Mouse (Mus musculus): ENCODE measurements around the gene Zfp503. TPM values are rescaled to one million over a fixed set of nuclear protein-coding genes. Genes with fewer than 3 reads are reported as not detected.

Gene Zfp503
- polyA plus RNA-seq, 1 experiment, result 8.8 TPM

GRCm38 (mm10) chr14:21958643-21959042, 30.8 kb downstream of the Zfp503 start:
- H3K27me3 ChIP-seq (ENCODE audit: control insufficient read depth, insufficient read depth, low read length), result no peaks in the 10 kb centered on the region
- DNase-seq (ENCODE audit: low read depth in 1 of 2, low spot score in 2 of 2), result no peak
- H3K36me3 ChIP-seq (ENCODE audit: control insufficient read depth, insufficient read depth, low read length), result no peaks in the 10 kb centered on the region
- no peak overlapping the region for H3K4me3 ChIP-seq (ENCODE audit: extremely low read depth, insufficient read depth, insufficient read length)
- no peak overlapping the region for H3K27ac ChIP-seq (ENCODE audit: insufficient read depth, low read length)
- TF ChIP-seq POLR2A (IDR thresholded peaks at IDR 0.05; ENCODE audit: low read depth, low read length), result no peak
- no peak for TF ChIP-seq CTCF (IDR thresholded peaks at IDR 0.05; ENCODE audit: extremely low read depth, insufficient read depth, insufficient read length, insufficient replicate concordance)
- H3K4me1 ChIP-seq (ENCODE audit: control insufficient read depth, insufficient read depth, insufficient read length), result no peaks in the 10 kb centered on the region
- WGBS, result 90% methylated on average over 5 of the region's 5 CpGs

GRCm38 (mm10) chr14:21952541-21952940, 36.9 kb downstream of the Zfp503 start:
- no peak overlapping the region for H3K4me3 ChIP-seq (ENCODE audit: extremely low read depth, insufficient read depth, insufficient read length)
- no peaks in the 10 kb centered on the region for H3K4me1 ChIP-seq (ENCODE audit: control insufficient read depth, insufficient read depth, insufficient read length)
- H3K27me3 ChIP-seq (ENCODE audit: control insufficient read depth, insufficient read depth, low read length), result no peaks in the 10 kb centered on the region
- H3K36me3 ChIP-seq (ENCODE audit: control insufficient read depth, insufficient read depth, low read length), result no peaks in the 10 kb centered on the region
- no peak for DNase-seq (ENCODE audit: low read depth in 1 of 2, low spot score in 2 of 2)
- TF ChIP-seq CTCF (IDR thresholded peaks at IDR 0.05; ENCODE audit: extremely low read depth, insufficient read depth, insufficient read length, insufficient replicate concordance), result no peak
- TF ChIP-seq POLR2A (IDR thresholded peaks at IDR 0.05; ENCODE audit: low read depth, low read length), result no peak
- no peak overlapping the region for H3K27ac ChIP-seq (ENCODE audit: insufficient read depth, low read length)
- WGBS, result 79% methylated on average over 7 of the region's 7 CpGs

- H3K4me3 ChIP-seq (ENCODE audit: extremely low read depth, insufficient read depth, insufficient read length), result no peak overlapping the region
- H3K4me1 ChIP-seq (ENCODE audit: control insufficient read depth, insufficient read depth, insufficient read length), result no peaks in the 10 kb centered on the region
- WGBS, result 85% methylated on average over 10 of the region's 10 CpGs
- H3K36me3 ChIP-seq (ENCODE audit: control insufficient read depth, insufficient read depth, low read length), result no peaks in the 10 kb centered on the region
- no peak for DNase-seq (ENCODE audit: low read depth in 1 of 2, low spot score in 2 of 2)
- TF ChIP-seq CTCF (IDR thresholded peaks at IDR 0.05; ENCODE audit: extremely low read depth, insufficient read depth, insufficient read length, insufficient replicate concordance) (no peak), POLR2A (IDR thresholded peaks at IDR 0.05; ENCODE audit: low read depth, low read length) (no peak)
- no peaks in the 10 kb centered on the region for H3K27me3 ChIP-seq (ENCODE audit: control insufficient read depth, insufficient read depth, low read length)
- H3K27ac ChIP-seq (ENCODE audit: insufficient read depth, low read length), result no peak overlapping the region
These were observed 37.4 kb downstream of the Zfp503 start for GRCm38 (mm10) chr14:21951896-21952523.

GRCm38 (mm10) chr14:21944946-21945345, 44.5 kb downstream of the Zfp503 start:
- H3K27ac ChIP-seq (ENCODE audit: insufficient read depth, low read length), result no peak overlapping the region
- 94% methylated on average over 9 of the region's 9 CpGs for WGBS
- TF ChIP-seq CTCF (IDR thresholded peaks at IDR 0.05; ENCODE audit: extremely low read depth, insufficient read depth, insufficient read length, insufficient replicate concordance) (no peak), POLR2A (IDR thresholded peaks at IDR 0.05; ENCODE audit: low read depth, low read length) (no peak)
- H3K4me1 ChIP-seq (ENCODE audit: control insufficient read depth, insufficient read depth, insufficient read length), result no peaks in the 10 kb centered on the region
- H3K4me3 ChIP-seq (ENCODE audit: extremely low read depth, insufficient read depth, insufficient read length), result no peak overlapping the region
- H3K36me3 ChIP-seq (ENCODE audit: control insufficient read depth, insufficient read depth, low read length), result no peaks in the 10 kb centered on the region
- H3K27me3 ChIP-seq (ENCODE audit: control insufficient read depth, insufficient read depth, low read length), result no peaks in the 10 kb centered on the region
- DNase-seq (ENCODE audit: low read depth in 1 of 2, low spot score in 2 of 2), result no peak

GRCm38 (mm10) chr14:21941581-21941980, 47.8 kb downstream of the Zfp503 start:
- DNase-seq (ENCODE audit: low read depth in 1 of 2, low spot score in 2 of 2), result no peak
- Histone ChIP-seq H3K36me3 (ENCODE audit: control insufficient read depth, insufficient read depth, low read length) (no peaks in the 10 kb centered on the region), H3K27ac (ENCODE audit: insufficient read depth, low read length) (no peak overlapping the region), H3K27me3 (ENCODE audit: control insufficient read depth, insufficient read depth, low read length) (no peaks in the 10 kb centered on the region), H3K4me3 (ENCODE audit: extremely low read depth, insufficient read depth, insufficient read length) (no peak overlapping the region), H3K4me1 (ENCODE audit: control insufficient read depth, insufficient read depth, insufficient read length) (no peaks in the 10 kb centered on the region)
- WGBS, result 6% methylated on average over 2 of the region's 2 CpGs
- TF ChIP-seq POLR2A (IDR thresholded peaks at IDR 0.05; ENCODE audit: low read depth, low read length), result no peak

- no peaks in the 10 kb centered on the region for H3K4me1 ChIP-seq (ENCODE audit: control insufficient read depth, insufficient read depth, insufficient read length)
- no peak overlapping the region for H3K27ac ChIP-seq (ENCODE audit: insufficient read depth, low read length)
- no peak for DNase-seq (ENCODE audit: low read depth in 1 of 2, low spot score in 2 of 2)
- H3K4me3 ChIP-seq (ENCODE audit: extremely low read depth, insufficient read depth, insufficient read length), result no peak overlapping the region
- no peaks in the 10 kb centered on the region for H3K27me3 ChIP-seq (ENCODE audit: control insufficient read depth, insufficient read depth, low read length)
- no peaks in the 10 kb centered on the region for H3K36me3 ChIP-seq (ENCODE audit: control insufficient read depth, insufficient read depth, low read length)
- TF ChIP-seq CTCF (IDR thresholded peaks at IDR 0.05; ENCODE audit: extremely low read depth, insufficient read depth, insufficient read length, insufficient replicate concordance) (no peak), POLR2A (IDR thresholded peaks at IDR 0.05; ENCODE audit: low read depth, low read length) (no peak)
- 85% methylated on average over 2 of the region's 2 CpGs for WGBS
These were observed 52.3 kb downstream of the Zfp503 start for GRCm38 (mm10) chr14:21937116-21937515.

GRCm38 (mm10) chr14:21936102-21936630, 53.2 kb downstream of the Zfp503 start:
- TF ChIP-seq POLR2A (IDR thresholded peaks at IDR 0.05; ENCODE audit: low read depth, low read length) (no peak), CTCF (IDR thresholded peaks at IDR 0.05; ENCODE audit: extremely low read depth, insufficient read depth, insufficient read length, insufficient replicate concordance) (no peak)
- Histone ChIP-seq H3K27me3 (ENCODE audit: control insufficient read depth, insufficient read depth, low read length) (no peaks in the 10 kb centered on the region), H3K4me3 (ENCODE audit: extremely low read depth, insufficient read depth, insufficient read length) (no peak overlapping the region), H3K36me3 (ENCODE audit: control insufficient read depth, insufficient read depth, low read length) (no peaks in the 10 kb centered on the region), H3K4me1 (ENCODE audit: control insufficient read depth, insufficient read depth, insufficient read length) (no peaks in the 10 kb centered on the region), H3K27ac (ENCODE audit: insufficient read depth, low read length) (no peak overlapping the region)
- WGBS, result 71% methylated on average over 6 of the region's 6 CpGs
- DNase-seq (ENCODE audit: low read depth in 1 of 2, low spot score in 2 of 2), result no peak

Other genes with a start within 250 kb of the Zfp503 start
- 4.4 and 7.3 TPM in 2 replicates for gene Samd8, start 239.1 kb downstream of the Zfp503 start, polyA plus RNA-seq (2012; rRNA removed)
- gene Dusp13, start 238.4 kb downstream of the Zfp503 start, polyA plus RNA-seq (2012; rRNA removed), result 0.19 and 0.33 TPM in 2 replicates
- gene Vdac2, start 164.4 kb downstream of the Zfp503 start, polyA plus RNA-seq (2012; rRNA removed), result 59.8 and 66.8 TPM in 2 replicates
- 17.9 and 19.4 TPM in 2 replicates for gene Comtd1, start 140.6 kb downstream of the Zfp503 start, polyA plus RNA-seq (2012; rRNA removed)
- gene Lrmda, start 30.1 kb upstream of the Zfp503 start, polyA plus RNA-seq (2012; rRNA removed), result 0.37 and 0.68 TPM in 2 replicates

Measured in spleen, adult 2 months (tissue).